Mouse (Mus musculus) MEL (cell line): ENCODE data around the gene Otulinl.

Experiments
- CTCF ChIP-seq, 3 experiments: IDR thresholded peaks in 2 of 3; conservative IDR thresholded peaks in 1 of 3; 2 replicates each; pipeline ENCODE4 v1.5.1; 2011 to 2012; ENCODE audit warnings: low read length in 3 of 3, low read depth in 2 of 3, mild to moderate bottlenecking in 2 of 3, improper control_type of control experiment in 1 of 3, inconsistent platforms in 1 of 3, mixed read lengths in 1 of 3, moderate library complexity in 1 of 3; ENCODE audit not compliant: control insufficient read depth in 1 of 3, insufficient read depth in 1 of 3, poor library complexity in 1 of 3, severe bottlenecking in 1 of 3
- EP300 ChIP-seq, 2 experiments: IDR thresholded peaks; 2 replicates each; pipeline ENCODE4 v1.6.1; 2011; ENCODE audit warnings: improper control_type of control experiment in 2 of 2, low read length in 2 of 2, low read depth in 1 of 2, mild to moderate bottlenecking in 1 of 2
- JUND ChIP-seq: IDR thresholded peaks from 2 replicates; pipeline ENCODE4 v1.6.1; 2011; ENCODE audit warnings: low read depth, mild to moderate bottlenecking, improper control_type of control experiment, low read length
- POLR2A ChIP-seq, 2 experiments: IDR thresholded peaks; 2 replicates each; pipeline ENCODE4 v1.6.1; 2011 to 2012; ENCODE audit warnings: low read length in 2 of 2, mild to moderate bottlenecking in 2 of 2, control low read depth in 1 of 2, improper control_type of control experiment in 1 of 2, low read depth in 1 of 2, moderate library complexity in 1 of 2; ENCODE audit not compliant: control insufficient read depth in 1 of 2, insufficient read depth in 1 of 2, poor library complexity in 1 of 2
- UBTF ChIP-seq: IDR thresholded peaks from 2 replicates; pipeline ENCODE4 v1.6.1; 2012; ENCODE audit warnings: low read depth, mild to moderate bottlenecking, inconsistent platforms, low read length, improper control_type of control experiment, moderate library complexity, borderline replicate concordance; ENCODE audit not compliant: insufficient read depth
- ZNF384 ChIP-seq: IDR thresholded peaks from 2 replicates; pipeline ENCODE4 v1.6.1; 2012; ENCODE audit warnings: low read depth, mild to moderate bottlenecking, inconsistent platforms, low read length, improper control_type of control experiment

DNA sequence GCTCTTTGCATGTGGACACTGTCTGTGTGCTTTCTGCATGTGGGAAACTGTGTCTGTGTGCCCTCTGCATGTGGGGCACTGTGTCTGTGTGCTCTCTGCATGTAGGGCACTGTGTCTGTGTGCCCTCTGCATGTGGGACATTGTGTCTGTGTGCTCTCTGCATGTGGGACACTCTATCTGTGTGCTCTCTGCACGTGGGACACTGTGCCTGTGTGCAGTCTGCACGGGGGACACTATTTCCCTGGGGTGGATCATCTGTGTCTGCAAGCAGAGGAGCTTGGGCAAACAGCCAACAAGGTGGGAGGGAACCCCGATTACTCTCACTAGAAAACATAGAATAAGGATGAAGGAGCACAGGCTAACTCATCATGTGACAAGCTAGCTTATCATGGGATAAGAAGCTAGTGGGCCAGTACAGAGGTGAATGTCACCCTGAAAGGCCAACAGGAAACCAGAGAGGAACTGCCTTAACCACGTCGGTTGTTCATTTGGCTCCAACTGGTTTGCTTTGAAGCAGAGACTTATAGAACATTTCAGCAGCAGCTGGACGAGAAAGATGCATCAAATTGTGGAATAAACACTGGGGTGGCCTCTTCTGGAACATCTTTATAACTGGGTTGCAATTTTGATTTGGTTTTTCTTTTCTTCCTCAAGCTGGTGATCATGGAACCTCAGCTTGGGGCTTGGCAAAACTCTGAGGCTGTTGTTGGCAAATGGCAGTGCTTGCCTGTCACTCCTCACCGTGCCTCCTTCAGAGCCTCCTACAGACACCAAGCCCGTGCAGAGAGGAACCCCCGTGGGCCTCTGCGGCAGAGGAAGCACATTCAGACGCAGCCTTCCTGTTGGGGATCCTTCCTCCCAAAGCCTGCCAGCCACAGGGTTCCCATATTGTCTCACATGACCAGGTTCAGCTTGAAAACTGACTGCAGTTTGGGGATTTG, 20.9 kb upstream of the Otulinl start:
- TF ChIP-seq CTCF (IDR thresholded peaks at IDR 0.05 in 2 of 3, conservative IDR thresholded peaks at IDR 0.05 in 1 of 3; ENCODE audit: control insufficient read depth in 1 of 3, insufficient read depth in 1 of 3, low read depth in 2 of 3, low read length in 3 of 3, poor library complexity in 1 of 3, severe bottlenecking in 1 of 3): no peak
- no peak for TF ChIP-seq JUND
- peak; percentile 20 to 30; a peak in 2 of 4 replicates for TF ChIP-seq EP300 (IDR thresholded peaks at IDR 0.05; ENCODE audit: low read depth in 1 of 2, low read length in 2 of 2)
- TF ChIP-seq POLR2A (IDR thresholded peaks at IDR 0.05; ENCODE audit: control insufficient read depth in 1 of 2, insufficient read depth in 1 of 2, low read depth in 1 of 2, low read length in 2 of 2, poor library complexity in 1 of 2): no peak
- TF ChIP-seq ZNF384: no peak
- no peak for TF ChIP-seq UBTF
